Mouse (Mus musculus) c-Kit-positive CD71-negative TER-119-negative erythroid progenitor cells, embryonic 14.5 days (primary cell): ENCODE measurements around the gene Lmtk2.

Source experiments
- DNase-seq: peaks from one replicate; pipeline ENCODE4 v3.0.0-alpha.2; 2013; ENCODE audit warnings: low read depth

The Lmtk2 gene

DNA sequence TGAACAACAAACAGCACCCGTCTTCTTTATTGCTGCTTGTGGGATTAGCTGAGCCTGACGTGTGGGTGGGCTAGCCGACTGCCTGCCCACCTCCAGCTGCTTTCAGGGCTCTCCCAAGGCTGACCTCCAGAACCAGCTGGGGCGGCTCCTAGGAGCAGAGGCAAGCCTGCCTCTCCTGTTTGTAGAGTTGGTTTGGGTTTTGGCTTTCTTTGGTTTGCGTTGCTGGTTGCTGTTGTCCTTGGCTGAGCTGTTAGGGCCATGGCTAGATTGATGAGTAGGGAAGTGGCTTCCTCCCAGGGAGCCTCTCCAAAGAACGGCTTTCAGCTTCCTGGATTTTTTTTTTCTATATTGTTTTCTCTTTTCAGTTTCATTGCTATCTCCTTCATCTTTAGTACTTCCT lies 78.0 kb downstream of the Lmtk2 start:
- DNase-seq: no peak

DNA sequence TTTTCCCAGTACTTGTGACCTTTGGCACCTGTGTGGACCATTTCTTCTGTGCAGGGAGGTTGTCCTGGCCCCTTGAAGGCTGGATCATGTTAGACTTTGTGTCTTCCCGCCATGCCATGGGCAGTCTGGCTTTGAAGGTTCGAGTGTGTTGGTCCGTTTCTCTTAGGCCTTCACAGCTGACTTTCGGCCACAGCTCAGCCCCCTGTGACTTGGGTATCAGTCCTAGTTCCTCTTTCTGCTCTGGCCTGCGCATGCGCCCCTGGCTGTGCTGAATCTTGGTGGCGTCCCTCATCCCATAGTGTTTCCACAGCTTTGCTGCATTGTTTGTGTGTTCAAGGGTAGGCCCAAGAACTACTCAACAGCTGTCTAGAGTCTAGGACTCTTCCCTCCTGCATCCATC lies 81.0 kb downstream of the Lmtk2 start:
- peak; percentile 50 for DNase-seq

DNA sequence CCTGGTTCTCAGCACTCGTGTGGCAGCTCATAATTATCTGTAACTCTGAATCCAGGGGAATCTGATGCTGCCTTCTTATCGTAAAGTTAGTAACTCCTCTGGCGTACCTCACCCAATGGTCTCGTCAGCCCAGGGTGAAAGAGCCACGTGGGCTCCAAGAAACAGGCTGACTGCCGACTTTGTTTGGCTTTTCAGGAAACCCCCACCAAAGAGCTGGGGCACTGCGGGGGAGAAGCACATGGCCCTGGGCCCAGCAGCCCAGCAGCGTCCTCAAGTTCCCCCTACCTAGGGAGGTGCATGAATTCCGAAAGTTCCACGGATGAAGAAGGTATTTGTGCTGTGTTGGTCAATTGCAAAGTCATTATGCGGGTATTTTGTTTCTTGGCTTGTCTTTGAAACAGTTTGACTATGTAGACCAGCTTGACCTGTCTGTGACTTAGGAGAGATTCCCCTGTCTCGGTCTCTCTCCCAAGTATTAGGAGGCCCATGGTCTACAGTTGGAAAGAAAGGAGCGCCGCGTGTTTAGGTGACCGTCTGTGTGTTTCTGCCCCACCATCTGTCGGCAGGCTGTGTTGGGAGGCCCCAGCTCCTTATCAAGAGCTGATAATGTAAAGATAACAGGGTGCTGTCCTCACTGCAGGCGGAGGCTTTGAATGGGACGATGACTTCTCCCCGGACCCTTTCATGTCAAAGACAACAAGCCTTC lies 82.5 kb downstream of the Lmtk2 start:
- no peak for DNase-seq

DNA sequence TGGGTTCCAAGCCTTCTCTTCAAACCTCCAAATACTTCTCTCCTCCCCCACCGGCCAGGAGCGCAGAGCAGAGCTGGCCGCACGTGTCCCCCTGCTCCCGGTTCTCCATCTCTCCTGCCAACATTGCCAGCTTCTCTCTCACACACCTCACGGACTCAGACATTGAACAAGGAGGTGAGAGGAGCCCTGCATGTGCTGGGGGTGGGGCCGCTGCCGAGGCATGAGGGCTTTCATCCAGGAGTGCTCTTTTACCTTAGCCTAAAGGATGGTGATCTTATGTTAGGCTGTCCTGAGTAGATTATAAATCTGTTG lies 83.0 kb downstream of the Lmtk2 start:
- no peak for DNase-seq

DNA sequence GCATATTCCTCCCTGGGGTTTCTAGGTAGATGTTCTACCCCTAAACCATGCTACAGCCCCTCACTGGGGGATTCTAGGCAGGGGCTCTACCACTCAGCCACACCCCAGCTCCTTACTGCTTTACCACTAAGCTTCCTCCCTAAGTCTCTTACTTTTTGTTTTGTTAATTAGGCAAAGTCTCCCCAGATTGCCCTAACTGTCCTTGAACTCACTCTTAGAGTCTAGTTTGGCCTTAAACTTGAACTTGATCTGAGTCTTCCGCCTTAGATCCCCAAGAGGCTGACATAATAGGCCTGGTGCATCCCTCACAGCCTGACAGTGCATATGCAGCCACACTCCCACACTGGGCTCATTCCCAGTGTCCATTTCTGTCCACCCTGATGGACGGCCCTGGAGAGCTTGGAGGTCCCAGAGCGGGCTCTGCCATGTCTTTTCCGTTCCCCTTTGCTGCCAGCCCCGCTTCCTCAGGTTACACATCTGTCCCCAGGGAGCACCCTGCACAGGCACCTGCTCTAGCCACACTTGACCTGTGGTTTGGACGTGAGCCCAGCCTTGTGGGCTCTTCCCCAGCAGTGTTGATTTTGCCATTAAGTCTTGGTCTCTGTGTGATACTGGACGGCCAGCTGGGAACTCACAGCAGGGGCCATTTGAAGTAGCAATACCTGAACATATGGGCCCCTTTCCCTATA lies 83.6 kb downstream of the Lmtk2 start:
- DNase-seq: no peak

DNA sequence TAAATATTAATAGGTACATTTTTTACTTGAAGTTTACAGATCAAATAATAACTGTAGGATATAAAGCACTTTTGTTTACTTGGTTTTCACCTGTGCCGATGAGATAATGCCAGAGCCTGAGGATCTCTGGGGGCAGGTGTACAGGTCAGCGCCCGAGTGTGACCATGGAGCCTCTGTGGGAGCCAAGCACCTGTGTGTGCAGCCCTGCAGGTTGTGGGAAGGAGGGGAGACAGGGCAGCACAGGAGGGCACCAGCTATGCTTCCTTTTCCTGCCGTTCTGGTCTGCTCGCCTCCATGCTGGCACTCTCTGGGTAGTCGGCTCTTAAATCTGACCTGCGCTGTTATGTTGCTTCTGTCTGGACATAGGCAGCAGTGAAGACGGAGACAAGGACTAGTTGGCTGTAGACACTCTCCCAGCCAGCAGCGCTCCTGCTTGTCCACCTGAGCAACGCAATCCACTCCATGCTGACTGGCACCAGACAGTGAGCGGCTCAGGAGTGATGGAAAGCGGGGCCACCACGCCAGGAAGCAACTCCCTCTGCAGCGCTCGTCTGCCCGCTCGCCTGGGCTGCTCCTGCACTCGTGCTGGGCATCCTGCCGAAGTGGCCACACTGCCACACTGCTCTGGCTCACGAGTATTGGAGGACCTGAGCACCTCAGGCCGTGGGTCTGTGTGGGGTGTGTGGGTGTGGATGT lies 84.3 kb downstream of the Lmtk2 start:
- DNase-seq: no peak

DNA sequence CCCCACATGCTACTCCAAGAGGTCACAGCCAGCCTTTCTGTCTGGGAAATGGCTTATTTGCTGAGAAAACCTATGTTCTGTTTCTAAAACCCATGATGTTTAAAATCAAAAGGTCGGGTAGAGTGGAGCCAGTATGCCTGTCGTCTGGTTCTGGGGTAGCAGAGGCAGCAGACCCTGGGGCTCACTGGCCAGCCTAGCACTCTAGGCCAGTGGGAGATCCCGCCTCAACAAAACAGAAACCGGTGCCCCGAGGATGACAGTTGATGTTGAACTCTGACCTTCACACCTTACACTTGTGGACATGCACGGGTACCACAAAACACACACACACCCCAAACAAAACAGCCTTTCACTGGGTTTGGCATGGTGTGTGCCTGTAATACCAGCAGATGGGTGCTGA lies 88.2 kb downstream of the Lmtk2 start:
- DNase-seq: no peak

DNA sequence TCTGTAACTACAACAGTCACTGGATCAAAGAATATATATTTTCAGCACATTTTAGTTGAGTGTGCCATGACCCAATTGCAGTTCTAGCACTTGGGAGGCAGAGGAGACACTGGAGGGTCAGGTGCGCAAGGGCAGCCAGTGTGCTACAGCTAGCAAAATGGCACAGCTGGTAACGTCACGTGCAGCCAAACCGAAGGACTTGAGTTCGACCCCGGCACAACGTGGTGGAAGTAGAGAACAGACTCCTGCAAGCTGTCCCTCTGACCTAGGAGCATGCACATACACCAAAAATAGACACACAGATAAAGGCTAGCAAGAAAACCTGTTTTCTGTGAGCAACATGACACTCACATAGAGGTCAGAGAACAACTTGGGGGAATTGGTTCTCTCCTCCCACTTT lies 89.1 kb downstream of the Lmtk2 start:
- no peak for DNase-seq

DNA sequence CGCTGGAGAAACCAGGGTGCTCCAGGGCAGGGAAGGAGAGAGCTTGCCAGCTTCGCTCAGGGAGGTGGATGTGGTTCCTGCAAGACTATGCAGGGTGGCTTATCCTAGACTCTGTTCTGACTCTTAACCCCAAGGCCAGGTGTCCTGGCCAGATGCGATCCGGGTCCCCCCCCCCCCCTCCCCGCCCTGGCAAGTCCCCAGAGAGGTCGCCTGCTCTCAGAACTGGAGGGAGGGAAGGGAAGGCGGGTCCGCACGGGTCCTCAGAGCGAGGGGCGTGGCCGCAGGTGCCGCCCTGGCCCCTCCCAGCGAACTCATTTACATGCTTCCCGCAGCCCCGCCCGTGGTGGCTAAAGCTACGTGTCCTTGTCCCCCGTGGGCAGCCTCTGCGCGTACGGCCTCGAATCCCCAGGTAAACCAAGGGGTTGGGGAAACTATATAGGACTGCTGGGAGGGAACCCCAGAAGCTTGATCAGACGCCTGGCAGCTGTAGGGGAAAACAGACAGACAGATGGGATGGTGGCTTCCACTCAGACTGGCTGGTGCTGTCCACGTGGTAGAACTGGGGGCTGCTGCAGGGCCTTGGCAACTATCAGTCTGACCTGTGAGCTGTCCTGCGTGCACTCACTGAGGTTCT lies 89.8 kb downstream of the Lmtk2 start, which contains the start of gene Bhlha15:
Gene Bhlha15, plus strand, starts transcription at position 337 of the 634 bp plus-strand sequence.
- DNase-seq: peak; percentile 46

DNA sequence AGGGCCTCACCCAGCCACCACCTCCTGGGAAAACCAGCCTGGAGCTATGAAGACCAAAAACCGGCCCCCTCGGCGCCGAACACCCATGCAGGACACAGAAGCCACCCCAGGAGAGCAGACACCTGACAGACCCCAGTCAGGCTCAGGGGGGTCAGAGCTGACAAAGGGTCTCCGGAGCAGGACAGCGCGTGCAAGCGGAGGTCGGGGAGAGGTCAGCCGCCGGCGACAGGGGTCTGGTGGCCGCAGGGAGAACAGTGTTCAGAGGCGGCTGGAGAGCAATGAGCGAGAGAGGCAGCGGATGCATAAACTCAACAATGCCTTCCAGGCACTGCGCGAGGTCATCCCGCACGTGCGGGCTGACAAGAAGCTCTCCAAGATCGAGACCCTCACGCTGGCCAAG lies 90.8 kb downstream of the Lmtk2 start:
- no peak for DNase-seq

DNA sequence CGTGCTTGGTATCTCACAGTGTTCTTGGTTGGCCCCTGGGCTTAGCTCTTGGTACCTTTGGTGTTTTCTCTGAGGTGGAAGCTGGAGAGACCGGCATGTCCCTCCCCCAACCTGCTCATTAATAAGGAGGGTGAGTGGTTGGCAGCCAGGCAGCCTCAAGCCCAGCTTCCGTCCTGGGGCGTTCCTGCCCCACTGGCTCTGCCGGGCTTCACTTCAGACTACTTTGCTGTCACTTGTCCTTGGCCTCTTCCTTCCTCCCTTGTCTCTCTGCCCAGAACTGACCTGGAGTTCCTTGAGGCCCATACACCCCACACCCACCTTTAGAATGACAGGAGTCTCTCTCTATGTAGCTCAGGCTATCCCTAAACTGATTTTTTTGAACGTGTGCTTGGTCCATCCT lies 92.4 kb downstream of the Lmtk2 start:
- DNase-seq: no peak

DNA sequence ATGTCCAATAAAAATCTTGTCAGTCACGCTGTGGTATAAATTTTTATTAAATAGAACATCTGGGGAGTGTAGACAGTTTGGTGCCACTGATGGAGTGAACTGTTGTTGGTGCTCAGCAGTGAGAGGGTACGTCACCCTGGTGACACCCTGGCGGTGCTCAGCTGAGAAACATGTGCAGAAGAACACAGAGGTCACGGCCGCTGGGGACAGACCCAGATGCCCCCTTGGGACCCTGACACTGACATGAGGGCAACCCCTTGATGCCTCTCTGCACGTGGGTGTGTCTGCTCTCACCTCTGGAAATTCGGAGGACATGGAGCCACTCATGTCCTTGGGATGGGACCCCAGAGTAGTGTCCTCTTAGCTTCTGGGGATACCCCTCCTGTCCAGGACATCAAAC lies 94.2 kb downstream of the Lmtk2 start:
- no peak for DNase-seq

DNA sequence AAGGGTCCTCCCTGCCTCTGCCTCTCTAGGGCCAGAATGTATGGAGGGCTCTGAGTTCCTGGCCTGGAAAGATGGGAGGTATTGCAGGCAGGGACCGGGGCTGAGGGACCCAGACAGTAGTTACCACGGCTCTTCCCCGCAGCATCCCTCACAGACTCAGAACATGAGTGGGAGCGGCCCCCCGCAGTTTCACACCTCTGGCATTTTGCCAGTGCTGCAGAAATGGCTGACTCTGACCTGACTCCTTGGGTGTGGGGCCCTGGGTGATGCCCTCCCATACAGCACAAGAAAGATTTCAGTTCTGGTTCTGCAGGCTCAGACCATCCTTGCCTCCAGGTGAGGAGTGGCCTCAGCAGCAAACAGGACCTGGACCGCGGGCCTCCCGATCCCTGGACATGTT lies 95.3 kb downstream of the Lmtk2 start:
- no peak for DNase-seq

DNA sequence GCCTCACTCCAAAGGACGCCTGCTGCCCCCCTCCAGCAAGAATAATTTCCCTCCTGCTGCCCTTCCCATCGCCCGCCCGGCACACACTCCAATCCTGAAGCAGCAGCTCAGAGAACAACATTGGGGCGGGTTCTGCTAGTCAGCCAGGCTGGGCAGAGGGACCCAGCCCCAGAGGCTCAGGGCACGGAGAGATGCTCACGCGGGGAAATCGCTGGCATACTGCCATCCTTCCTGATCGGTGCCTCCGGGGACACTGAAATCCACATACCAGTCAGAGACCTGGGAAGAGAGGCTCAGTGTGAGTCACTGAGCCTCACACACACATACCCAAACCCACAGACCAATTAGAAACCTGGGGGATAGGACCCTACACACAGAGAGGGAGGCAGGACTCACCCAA lies 100.4 kb downstream of the Lmtk2 start:
- DNase-seq: no peak

DNA sequence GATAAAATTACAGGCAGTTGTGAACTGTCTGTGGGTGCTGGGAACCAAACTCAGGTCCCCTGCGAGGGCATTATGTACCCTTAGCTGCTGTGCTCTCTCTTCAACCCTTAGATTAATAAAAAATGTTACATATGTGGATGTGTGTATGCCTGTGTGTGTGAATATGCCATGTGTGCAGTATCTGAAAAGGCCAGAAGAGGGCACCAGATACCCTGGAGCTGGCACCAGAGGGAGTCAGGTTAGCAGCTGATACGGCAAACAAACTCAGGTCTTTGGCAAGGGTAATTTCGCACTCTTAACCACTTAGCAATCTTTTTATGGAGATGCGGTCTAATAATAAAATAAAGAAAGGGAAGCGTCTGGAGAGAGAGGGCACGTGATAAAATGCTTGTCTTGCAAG lies 102.2 kb downstream of the Lmtk2 start:
- no peak for DNase-seq

DNA sequence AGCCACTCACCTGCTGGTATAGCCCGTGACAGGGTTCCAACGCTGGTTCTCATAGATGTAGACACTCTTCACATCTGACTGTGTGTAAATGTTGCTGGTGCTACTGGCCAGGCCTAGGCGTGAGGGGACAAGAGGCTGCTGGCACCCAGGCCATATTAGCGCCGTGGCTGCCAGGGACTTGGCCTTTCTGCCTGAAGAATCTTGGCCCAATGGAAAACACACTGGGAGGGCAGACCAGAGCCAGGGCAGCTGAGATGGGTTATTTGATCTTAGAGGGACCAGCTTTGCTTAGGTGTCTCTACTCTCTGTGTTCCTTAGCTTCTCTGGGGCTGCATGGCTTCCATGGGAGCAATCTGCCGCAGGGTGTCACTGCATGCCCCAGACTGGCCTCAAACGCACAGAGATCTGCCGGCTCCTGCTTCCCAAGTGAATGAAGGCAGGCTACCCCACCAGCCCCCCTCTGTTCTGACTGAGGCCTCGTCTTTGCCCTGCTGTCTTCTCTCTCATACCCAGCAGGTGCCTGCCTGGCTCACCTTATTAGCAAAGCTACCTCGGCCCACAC lies 103.2 kb downstream of the Lmtk2 start:
- no peak for DNase-seq

DNA sequence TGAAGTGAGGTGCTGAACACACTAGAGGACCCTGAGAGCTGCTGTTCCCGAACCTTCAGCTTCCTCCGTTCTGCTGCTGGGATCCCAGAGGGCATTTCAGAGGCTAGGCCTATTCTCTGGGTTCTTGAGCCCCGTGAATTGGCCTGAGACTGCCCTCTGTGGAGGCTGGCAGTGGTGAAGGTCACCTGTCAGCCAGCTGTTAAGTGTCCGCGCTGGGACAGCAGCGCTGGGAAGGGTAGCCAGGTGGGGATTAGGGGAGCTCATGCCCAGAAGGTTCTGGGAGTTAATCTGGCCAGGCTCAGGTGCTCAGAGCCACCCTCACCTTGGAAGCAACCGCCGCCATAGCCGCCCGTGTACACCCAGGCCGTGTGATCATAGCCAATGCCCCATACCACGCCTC lies 104.1 kb downstream of the Lmtk2 start:
- DNase-seq: no peak

DNA sequence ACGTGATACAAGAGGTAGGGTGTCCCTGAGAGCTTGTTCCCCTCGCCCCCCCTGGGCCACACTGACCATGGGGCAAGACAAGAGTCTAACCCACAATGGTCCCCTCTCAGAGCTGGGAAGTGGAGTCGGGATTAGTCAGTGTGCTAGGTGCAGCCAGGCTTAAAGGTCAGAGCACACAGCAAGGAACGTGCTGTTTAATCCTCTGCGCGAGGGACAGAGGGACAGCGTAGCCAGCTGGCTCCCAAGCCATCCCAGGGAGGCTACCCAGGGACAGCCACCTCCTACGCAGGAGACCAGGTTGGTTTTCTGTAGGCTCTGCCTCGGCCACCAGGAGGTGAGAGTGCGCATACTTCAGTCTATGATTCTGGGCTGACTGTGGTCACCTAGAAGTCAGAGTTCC lies 104.7 kb downstream of the Lmtk2 start:
- no peak for DNase-seq

DNA sequence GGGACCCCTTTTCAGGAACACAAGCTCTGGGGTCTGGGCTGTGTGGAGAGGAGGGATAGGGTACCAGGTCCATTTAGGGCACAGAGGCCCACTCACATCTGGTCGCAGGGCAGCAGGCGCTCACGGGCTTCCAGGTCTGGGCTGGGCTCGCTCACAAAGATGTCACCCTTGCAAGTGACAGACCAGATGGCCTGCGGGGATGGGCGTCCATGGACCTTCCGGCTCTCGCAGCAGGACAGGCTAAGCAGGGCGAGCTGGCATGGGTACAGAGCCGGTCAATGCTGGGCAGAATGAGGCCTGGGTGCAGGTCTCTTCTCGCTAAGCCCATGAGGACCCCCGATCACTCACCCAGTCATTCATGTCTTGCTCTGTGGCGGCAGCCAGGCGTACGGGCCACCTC lies 105.8 kb downstream of the Lmtk2 start:
- DNase-seq: no peak

DNA sequence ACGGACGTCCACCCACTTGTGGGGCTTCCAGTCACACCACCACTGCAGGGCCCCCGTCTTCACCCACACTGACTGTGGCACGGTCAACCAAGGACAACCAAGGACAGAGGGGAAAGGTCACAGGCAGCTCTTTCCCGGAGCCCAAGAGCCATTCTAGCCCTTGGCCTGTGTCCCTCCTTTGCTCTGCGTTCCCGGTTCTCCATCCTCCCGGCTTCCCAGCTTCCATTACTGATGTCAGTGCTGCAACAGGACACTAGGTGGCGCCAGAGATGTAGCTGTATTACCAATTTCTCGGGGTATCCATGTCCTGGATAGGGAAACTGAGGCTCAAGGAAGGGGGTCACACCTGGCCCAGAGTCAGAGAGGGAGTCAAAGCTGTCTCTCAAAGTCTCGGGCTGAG lies 107.2 kb downstream of the Lmtk2 start:
- no peak for DNase-seq

DNA sequence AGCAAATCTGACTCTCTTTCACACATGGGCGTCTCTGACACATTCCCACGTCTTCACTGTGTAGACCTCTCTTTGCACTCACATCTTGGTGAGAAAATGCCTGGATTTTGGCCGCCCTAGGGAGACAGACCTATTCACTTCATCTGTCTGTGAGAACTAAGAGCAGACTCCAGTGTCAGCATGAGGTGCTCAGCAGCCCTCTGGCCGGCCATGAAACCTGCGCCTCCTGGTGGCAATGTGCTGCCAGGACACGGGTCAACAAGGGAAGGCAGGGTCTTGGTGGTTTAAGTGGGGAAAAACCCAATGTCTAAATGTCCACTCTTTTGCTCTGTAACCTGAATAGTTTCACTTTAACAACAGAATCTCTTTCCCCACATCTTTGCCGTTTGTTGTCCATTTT lies 114.2 kb downstream of the Lmtk2 start:
- no peak for DNase-seq

DNA sequence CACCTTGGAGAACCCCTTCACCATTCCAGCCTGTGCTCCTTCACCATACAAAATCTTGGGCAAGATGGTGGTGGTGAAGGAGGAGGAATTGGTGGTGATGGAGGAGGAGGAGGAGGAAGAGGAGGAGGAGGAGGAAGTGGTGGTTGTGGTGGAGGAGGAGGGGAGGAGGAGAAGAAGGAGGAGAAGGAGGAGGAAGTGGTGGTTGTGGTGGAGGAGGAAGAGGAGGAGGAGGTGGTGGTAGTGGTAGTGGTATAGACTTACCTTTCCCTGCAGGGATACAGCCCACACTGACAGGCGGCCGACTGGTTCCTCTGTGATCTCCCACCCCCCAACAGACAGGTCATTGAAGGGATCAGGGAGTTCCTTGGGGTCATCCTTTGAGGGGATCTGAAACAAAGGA lies 115.8 kb downstream of the Lmtk2 start:
- no peak for DNase-seq

DNA sequence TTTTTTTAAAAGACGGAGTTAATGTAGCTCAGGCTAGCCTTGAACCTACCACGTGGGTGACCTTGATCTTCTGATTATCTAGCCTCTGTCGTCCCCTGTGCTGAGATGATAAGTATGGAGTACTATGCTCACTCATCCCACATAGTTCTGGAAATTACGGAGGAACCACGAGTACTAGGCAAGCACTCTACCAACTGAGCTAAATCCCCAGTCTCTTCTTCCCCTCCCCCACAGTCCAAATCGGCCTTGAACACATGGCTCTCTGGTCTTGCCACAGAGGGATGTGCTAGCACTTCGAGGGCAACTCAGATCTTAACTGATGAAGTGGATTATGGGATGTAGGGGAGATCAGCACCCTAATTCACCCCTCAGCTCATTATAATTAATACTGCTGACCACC lies 117.8 kb downstream of the Lmtk2 start:
- no peak for DNase-seq
